Mouse (Mus musculus) kidney, adult 18-20 months (tissue): ENCODE measurements at regions not wholly inside any gene's neighbourhood (a gene's known extent, or its start where the extent isn't known, plus 50 kb on each side); places are given as distances from the start of the nearest gene placed in this dataset.

Source experiments
- DNase-seq: peaks from one replicate; pipeline ENCODE4 v3.0.0; 2021

DNA sequence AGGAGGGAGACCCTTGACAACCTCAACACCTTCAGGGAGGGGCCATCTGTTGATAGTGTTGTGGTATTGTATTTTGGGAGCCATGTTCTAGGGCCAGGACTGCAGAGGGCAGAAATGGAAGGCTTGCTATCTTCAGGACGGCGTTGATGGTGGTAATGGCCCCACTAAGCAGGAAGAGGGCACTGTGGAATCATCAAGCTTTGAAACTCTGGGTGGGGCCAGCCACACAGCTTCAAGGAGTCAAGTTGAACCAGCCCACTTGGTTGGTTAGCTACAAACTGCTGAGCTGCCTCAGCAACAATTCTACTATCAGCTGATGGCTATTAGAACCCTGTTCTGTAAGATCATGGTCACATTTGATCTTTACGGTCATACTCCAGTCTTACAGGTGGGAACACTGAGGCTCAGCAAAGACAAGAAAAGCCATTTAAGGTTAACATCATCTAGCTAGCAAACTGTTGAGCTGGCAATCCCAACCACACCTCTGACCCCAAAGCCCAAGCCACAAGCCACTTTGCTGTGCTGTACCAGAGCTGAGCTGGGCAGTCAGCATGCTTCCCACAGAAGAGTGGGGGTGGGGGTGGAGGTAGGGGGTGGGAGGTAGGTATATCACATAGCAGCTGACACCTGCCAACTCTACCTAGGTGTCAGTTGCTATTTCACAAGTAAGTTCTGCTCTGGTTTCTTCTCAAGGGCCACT, 203.9 kb downstream of the Uaca start:
- no peak for DNase-seq

- no peak for DNase-seq
Measured at GRCm38 (mm10) chr9:60999001-60999529, 204.7 kb downstream of the Uaca start.

GRCm38 (mm10) chr9:61000232-61000631, 205.9 kb downstream of the Uaca start:
- DNase-seq, result no peak

GRCm38 (mm10) chr9:61002572-61002971, 208.2 kb downstream of the Uaca start:
- no peak for DNase-seq

- DNase-seq, result no peak
Measured at GRCm38 (mm10) chr9:61008446-61008845, 214.1 kb downstream of the Uaca start.

DNA sequence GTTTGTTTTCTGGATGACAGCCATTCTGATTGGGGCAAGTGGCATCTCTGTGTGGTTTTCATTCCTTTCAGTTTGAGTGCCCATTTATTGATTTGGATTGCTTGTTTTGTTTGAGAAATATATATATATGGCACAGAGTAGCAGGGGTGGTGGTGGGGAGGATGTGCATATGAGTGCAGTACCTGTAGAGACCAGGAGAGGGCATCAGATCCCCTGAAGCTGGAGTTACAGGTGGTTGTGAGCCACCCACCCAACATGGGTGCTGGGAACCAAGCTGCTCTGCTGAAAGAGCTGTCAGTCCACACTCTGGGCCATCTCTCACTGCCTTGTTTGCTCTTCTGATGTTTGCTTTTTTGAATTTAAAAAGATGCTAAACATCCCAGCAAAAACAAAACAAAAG, 216.7 kb downstream of the Uaca start:
- DNase-seq, result no peak

DNA sequence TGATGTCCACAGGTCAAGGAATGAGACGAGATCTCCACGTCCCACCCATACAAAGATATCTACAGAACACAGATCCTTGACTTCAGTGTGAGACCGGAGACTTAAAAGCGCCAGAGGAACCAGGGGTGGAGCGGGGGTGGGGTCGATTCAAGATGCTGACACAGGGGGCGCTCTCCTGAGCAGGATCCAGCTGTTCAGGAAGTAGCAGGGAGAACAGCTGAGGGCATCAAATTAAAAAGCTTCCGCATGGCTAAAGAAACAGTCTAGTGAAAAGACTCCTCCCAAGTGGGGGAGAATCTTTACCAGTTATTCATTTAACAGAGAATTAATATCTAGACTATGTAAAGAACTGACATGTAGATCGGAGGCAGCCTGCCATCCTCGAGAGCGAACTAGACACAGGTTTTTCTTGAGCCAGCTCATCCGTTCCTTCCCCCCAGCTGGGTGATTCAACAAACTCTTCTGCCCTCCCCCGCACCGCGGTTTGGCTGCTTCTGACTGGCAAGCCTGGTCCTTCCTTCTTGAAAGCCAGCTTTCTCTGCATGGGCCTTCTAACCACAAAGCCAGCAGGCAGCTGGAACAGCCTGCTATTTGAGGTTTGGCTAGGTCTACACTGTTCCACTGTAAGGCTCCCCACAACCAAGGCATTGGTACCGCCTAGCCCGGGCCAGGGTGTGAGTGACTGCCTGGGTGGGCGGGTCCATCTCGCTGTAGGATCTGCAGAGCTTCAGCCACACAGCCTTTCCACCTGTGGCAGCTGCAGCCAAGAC, 218.6 kb downstream of the Uaca start:
- no peak for DNase-seq

DNA sequence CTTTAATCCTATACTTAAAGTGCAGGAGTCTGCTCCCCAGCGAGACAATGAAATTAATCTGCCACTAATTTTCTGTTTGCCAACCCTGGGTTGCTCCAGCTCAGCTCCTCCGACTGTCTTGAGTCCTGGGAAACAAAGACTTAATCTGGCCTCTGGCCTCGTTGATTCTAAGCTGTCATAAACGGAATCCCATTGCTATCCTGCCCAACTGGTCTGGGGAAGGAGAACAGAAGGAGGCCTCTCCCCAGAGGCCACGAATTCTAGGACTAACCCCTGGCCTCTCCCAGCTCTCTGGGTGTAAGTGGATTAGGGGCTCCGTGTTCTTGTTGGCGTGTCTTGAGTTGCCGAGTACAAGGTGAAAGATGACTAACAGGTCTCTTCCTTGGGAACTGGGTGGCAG, 219.8 kb downstream of the Uaca start:
- DNase-seq, result no peak

DNA sequence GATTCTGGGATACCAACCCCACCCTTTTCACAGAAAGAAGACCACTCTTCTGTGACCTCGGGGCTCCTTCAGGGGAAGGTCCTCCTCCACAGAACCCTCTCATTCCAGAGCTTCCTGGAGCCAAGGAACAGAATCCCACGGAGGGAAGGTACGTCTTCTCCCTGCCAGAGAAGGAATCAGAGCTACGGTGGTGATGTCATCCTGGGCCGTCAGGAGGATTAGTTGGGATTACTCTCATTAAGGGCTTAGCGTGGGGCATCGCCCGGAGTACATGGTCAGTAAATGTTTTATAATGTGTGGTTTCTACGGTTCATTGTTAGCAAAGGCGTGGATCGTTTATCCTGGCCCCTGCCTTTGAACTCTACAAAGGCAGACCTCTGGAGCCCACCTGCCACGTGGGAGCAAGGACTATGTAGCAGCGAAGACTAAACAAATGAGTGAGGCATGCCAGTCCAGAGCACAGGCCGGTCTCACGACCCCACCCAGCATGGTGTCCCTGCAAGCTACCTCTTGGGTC, 221.1 kb downstream of the Uaca start:
- no peak for DNase-seq

- DNase-seq, result no peak
Measured at GRCm38 (mm10) chr9:61016673-61017072, 222.3 kb downstream of the Uaca start.

- peak; percentile 42 for DNase-seq
Measured at GRCm38 (mm10) chr9:61019938-61020337, 225.6 kb downstream of the Uaca start.

DNA sequence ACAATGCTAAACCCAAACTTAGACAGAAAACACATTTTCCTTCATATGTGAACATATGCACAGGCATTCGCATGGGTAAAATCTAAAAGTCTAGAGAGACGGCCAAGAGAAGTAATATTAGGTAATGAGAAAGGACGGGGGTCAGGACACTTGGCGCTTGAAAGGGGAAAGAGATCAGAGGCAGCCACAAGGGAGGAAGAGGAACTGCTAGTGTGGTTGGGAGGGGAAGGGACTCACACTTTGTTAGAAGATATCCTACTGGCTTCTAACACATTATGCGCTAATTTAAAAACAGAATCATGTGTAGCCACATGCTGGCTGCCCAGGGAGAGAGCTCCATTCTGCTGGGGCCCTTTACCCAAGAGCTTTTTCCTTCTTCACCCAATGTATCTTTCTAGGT, 227.5 kb downstream of the Uaca start:
- no peak for DNase-seq

DNA sequence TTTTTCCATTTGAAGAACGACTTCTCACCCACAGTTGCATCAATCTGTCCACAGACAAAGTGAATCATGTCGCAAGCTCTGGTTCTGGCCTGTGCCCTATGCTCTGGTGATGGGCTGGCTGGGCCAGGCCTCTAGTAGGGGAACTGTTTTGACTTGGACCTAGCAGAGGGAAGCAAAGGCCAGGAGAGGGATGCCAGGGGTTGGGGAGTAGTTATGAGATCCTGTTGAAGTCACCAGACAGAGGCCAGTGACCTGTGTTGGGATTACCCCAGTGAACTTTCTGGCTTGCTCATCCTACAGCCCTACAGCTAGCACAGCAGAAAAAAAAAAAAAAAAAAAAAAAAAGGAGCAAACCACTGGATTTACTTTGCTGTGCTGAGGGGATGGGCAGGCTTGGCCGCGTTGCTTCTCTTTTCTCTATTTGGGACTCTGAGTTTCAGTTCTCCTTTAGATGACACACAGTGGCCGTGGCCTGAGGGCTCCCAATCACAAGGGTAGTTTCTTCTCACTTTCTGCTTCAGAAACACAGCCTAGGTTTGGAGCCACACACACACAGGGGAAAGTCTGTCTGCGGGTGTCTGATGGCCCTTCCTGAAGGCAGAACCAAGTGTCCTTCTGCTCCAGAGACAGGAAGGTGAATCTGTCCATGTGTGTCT, 228.2 kb downstream of the Uaca start:
- no peak for DNase-seq

GRCm38 (mm10) chr9:61025341-61025740, 231.0 kb downstream of the Uaca start:
- no peak for DNase-seq

DNA sequence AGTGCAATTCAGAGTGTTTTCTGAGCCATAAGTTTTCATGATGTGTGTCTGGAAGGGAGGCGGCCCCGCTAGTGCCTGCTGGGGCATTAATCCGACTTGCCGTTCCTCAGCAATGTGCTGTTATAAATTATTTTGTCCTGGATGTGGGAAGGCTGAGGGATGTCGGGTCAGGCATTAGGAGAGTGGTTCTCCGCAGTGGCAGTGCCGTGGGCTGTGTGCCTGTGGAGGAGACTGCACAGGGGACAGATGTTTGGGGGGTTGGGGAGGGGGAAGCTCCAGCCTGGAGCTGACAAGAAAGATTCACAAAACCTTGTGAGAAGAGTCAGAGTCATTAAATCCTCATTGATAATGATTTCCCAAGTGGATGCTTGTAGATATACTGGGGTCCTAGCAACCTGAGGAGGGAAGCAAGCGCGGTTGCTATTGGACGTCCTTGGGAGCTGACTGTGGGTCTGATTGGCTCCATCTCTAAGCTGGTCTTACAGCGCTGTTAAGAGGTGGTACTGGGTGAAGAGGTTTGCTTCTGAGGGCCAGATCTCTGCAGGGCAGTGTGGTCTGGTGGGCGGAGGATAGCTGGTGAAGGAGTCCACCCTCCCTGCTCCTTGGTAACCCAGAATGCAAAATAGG, 234.5 kb downstream of the Uaca start:
- DNase-seq, result no peak

DNA sequence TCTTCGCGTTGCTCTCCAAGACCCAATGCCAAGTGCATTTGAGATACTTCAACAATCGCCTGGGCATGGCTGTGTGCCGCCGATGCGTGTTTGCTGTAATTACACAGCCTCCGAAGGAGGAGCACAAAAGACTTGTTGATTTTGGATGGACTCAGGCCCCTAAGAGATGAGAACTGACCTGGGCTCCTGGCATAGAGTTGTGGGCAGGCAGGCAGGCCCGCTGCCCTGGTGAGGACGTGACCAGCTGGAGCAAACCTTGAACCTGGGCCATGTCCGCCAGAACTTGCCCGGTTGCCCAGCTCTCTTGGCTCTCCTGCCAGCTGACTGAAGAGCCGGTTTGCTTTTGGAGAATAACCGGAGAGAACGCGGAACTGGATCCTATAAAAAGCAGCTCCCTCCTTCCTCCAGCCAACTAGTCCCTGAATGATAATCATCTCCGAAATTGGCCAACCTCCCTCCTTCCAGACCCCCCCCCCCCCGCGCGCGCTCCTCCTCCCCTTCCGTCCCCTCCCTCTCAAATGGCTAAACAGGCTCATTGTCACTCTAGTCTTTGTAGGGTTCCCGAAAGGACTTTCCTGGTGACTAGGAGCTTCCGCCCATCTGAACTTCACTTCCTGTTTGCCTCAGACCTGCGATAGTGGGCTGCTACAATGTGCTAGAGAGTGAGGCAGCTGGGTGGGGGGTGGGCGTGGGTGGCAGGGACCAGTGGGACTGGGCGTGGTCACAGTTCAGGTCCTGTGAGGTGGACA, 237.5 kb downstream of the Uaca start:
- peak; percentile 51 for DNase-seq

DNA sequence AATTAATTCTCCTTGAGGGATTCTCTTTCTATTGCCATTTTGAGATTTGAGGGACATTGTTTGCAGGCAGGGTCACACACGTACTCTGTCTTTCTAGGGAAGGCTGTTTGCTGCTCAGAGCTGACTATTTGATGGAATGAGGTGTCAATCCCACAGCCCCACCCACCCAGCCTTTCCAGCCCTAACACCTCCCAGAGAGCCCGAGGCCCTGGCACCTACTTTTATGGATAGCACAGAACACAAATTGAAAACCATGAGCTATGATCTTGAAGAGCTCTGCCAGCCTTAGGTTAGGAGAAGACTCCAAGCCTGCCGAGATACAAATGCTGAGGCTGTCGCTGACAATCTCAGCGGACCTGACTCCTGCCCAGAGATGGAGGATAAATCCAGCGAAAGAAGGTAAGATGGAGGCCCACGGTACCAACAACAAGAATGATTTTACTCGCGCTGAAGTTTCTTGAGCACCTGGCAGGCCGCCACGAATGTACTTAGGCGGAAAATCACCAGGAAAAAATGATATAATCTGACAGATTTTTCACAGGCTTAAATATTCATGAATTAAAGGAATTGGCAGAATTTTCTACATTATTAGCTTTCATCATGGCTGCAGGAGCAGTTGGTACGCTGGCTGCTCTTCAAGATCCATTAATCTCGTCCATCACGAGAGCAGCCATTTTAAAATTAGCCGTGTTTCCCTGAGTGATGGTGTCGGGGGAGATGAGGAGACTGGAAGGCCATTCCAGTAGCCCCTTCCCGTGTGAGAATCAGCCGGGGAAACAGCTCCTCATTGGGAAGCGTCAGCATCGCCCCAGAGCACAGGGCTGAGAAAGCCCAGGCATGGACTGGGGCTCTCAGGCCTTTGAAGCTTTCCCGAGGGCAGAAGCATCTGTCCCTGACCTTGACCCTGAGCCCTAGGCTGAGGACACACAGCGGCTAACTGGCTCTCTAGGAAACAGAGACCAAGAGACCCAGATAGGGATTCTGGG, 238.4 kb downstream of the Uaca start:
- no peak for DNase-seq

DNA sequence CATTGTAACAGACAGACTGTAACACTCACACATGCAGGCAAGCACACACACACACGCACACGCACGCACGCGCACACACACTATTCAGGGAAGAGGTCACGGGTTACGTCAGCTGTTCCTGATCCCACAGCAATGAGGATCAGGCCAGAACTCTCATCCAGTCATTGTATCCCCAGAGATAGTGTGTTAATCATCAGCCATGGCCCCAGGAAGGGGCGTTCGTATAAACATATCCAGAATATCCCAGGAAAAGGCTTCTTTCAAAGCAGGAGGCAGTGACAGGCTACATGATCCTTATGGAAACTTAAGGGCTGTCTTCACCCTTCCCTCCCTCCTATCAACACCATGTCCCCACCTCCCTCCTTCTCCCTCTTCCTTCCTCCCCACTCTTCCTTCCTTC, 239.3 kb downstream of the Uaca start:
- DNase-seq, result no peak

GRCm38 (mm10) chr9:61042063-61042462, 247.7 kb downstream of the Uaca start:
- no peak for DNase-seq

DNA sequence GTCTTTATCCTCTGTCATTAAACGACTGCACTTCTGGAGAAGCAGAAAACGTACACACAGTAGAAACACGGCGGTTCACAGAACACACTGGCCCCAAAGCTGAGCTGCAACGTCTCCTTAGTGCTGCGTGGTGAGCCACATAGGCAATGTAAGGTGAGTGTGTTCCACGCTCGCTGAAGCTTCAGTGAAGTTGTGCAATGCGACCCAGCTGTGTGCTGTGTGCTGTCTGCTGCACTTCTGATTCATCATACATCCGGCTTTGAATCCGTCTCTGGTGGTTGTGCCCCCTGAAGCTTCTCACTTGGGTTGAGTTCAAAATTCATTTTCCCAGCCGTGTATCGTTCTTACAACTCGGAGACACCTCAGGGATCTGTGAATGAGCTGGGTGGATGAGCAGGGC, 250.6 kb downstream of the Uaca start:
- no peak for DNase-seq

DNA sequence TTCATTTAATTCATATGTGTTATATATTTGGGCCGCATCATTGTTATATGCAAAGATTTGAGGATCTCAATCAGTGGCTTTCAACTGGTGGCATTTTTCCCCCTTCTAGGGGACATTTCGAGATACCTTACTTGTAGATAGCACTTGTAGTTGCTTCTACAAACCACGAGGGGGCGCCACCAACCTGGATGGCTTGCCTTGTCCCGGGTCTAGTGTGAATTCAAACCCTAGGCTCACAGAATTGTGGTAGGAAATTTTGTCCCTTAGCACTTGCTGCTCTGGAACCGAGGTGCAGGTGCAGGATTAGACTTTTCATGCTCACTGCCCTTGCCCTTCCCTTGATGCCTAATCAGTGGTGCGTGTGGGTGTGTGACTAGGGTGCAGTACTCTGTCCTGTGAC, 252.2 kb downstream of the Uaca start:
- peak; percentile 62 for DNase-seq
